14 mouse cellular contexts compared by ENCODE assay signal in the genomic region with DNA sequence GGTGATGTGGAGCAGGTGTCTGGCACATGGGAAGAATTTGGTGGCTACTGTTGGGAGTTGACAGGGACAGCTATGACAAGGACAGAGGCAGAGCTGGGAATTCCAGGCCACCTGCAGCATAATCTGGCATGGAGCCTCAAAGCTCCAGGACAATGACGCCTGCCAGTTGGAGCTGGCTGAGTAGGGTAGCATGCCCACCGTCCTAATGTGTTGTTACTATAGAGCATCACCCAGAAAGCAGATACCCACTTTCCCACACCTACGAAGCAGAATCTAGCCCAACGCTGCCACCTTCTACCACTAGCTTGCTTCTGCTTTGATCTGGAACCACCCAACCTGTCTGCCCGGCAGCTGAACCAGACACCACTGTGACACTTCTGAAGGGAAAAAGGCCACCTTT. TPM values are rescaled to one million over a fixed set of nuclear protein-coding genes. Genes with fewer than 3 reads are reported as not detected.
DNase-seq lines count a peak whose midpoint lies in the region; ATAC-seq and TF ChIP-seq lines count a peak whose summit lies in the region.
"Had no signal": no experiment of that assay in that cellular context is flagged by ENCODE, and none has a peak within 500 bp of the region (broad histone marks: within the 10 kb centered on the region; RNA-seq: fewer than 3 reads in every experiment).

No protein-coding gene starts in this region.

- no peak for TF ChIP-seq CTCF in brain, embryonic 14.5 days (IDR thresholded peaks at IDR 0.05; ENCODE audit: borderline replicate concordance, extremely low read depth, insufficient read depth, insufficient read length)

- no peaks in the 10 kb centered on the region for H3K27me3 ChIP-seq in forebrain, embryonic 12.5 days
- H3K27me3 ChIP-seq in forebrain, embryonic 11.5 days (ENCODE audit: control insufficient read depth, insufficient read depth, low read length), result no peaks in the 10 kb centered on the region
- no peaks in the 10 kb centered on the region for H3K27me3 ChIP-seq in hindbrain, embryonic 12.5 days
- H3K27me3 ChIP-seq in hindbrain, embryonic 10.5 days (ENCODE audit: insufficient read depth, poor library complexity, severe bottlenecking), result no peaks in the 10 kb centered on the region
- H3K27me3 ChIP-seq in hindbrain, embryonic 15.5 days, result no peaks in the 10 kb centered on the region
- no peaks in the 10 kb centered on the region for H3K27me3 ChIP-seq in intestine, embryonic 15.5 days (replicated peaks)
- H3K27me3 ChIP-seq: liver, embryonic 13.5 days; midbrain, embryonic 12.5 days had no signal

- ATAC-seq in forebrain, embryonic 12.5 days (ENCODE audit: low FRiP score), result peak; percentile 15; the same call in 1 of the 2 replicates
- no peak for ATAC-seq in forebrain, embryonic 11.5 days (replicated peaks; ENCODE audit: low FRiP score)
- ATAC-seq in hindbrain, embryonic 12.5 days (ENCODE audit: low FRiP score), result peak; percentile 25; the same call in 1 of the 2 replicates
- ATAC-seq in hindbrain, embryonic 15.5 days (ENCODE audit: low FRiP score, low read depth), result no peak
- ATAC-seq in erythroid progenitor cell, adult 5-6 weeks (replicated peaks; ENCODE audit: low FRiP score, poor library complexity, severe bottlenecking), result no peak
- ATAC-seq in intestine, embryonic 15.5 days, result no peak

- peaks cover 42% of the 10 kb centered on the region for H3K4me1 ChIP-seq in forebrain, embryonic 12.5 days
- H3K4me1 ChIP-seq in forebrain, embryonic 11.5 days (replicated peaks; ENCODE audit: control insufficient read depth, insufficient read depth, low read length), result peaks cover 14% of the 10 kb centered on the region
- peaks cover 32% of the 10 kb centered on the region for H3K4me1 ChIP-seq in hindbrain, embryonic 12.5 days
- peaks cover 40% of the 10 kb centered on the region for H3K4me1 ChIP-seq in hindbrain, embryonic 10.5 days (replicated peaks)
- peaks cover 49% of the 10 kb centered on the region for H3K4me1 ChIP-seq in hindbrain, embryonic 15.5 days (replicated peaks)
- H3K4me1 ChIP-seq in intestine, embryonic 15.5 days (replicated peaks), result peaks cover 14% of the 10 kb centered on the region

- TF ChIP-seq POLR2A in brain, embryonic 14.5 days (IDR thresholded peaks at IDR 0.05; ENCODE audit: borderline replicate concordance, extremely low read depth, insufficient read depth, insufficient read length, poor library complexity, severe bottlenecking), result no peak

- no peaks in the 10 kb centered on the region for H3K9me3 ChIP-seq in forebrain, embryonic 12.5 days
- no peaks in the 10 kb centered on the region for H3K9me3 ChIP-seq in forebrain, embryonic 11.5 days (ENCODE audit: control insufficient read depth, low read length)
- H3K9me3 ChIP-seq in hindbrain, embryonic 12.5 days (replicated peaks), result no peaks in the 10 kb centered on the region
- H3K9me3 ChIP-seq in hindbrain, embryonic 10.5 days, result no peaks in the 10 kb centered on the region
- H3K9me3 ChIP-seq in hindbrain, embryonic 15.5 days, result no peaks in the 10 kb centered on the region
- H3K9me3 ChIP-seq in intestine, embryonic 15.5 days, result no peaks in the 10 kb centered on the region
- H3K9me3 ChIP-seq: liver, embryonic 13.5 days; midbrain, embryonic 12.5 days had no signal

- DNase-seq in forebrain, embryonic 11.5 days (ENCODE audit: low spot score), result no peak
- DNase-seq in hindbrain, embryonic 10.5 days (ENCODE audit: low spot score), result no peak
- peak; percentile 45 for DNase-seq in brain, embryonic 14.5 days (ENCODE audit: low read depth)
- DNase-seq: adrenal gland, postnatal 25 days; B cell, adult 2 months; cerebellum, adult 18-20 months; liver, embryonic 13.5 days; lung, postnatal 10 days had no signal

- H3K36me3 ChIP-seq in forebrain, embryonic 12.5 days (replicated peaks), result no peaks in the 10 kb centered on the region
- no peaks in the 10 kb centered on the region for H3K36me3 ChIP-seq in forebrain, embryonic 11.5 days (ENCODE audit: control insufficient read depth, insufficient read depth, low read length)
- 0 out of 2 replicates have a peak, but pooled peaks cover 4% of the 10 kb centered on the region for H3K36me3 ChIP-seq in hindbrain, embryonic 12.5 days
- peaks cover 30% of the 10 kb centered on the region for H3K36me3 ChIP-seq in hindbrain, embryonic 10.5 days
- no peaks in the 10 kb centered on the region for H3K36me3 ChIP-seq in hindbrain, embryonic 15.5 days
- H3K36me3 ChIP-seq in intestine, embryonic 15.5 days, result peaks cover 2% of the 10 kb centered on the region; the same call in 1 of the 2 replicates
- H3K36me3 ChIP-seq: midbrain, embryonic 12.5 days had no signal

- 76% methylated on average over 5 of the region's 5 CpGs for WGBS in forebrain, embryonic 12.5 days
- WGBS in forebrain, embryonic 11.5 days, result 89% methylated on average over 5 of the region's 5 CpGs
- 86% methylated on average over 5 of the region's 5 CpGs for WGBS in hindbrain, embryonic 12.5 days
- 84% methylated on average over 5 of the region's 5 CpGs for WGBS in hindbrain, embryonic 10.5 days
- 60% methylated on average over 5 of the region's 5 CpGs for WGBS in hindbrain, embryonic 15.5 days
- WGBS in intestine, embryonic 15.5 days, result 87% methylated on average over 5 of the region's 5 CpGs

- H3K27ac ChIP-seq in forebrain, embryonic 12.5 days, result 0 out of 2 replicates have a peak overlapping the region, but pooled peaks have one; percentile 53
- H3K27ac ChIP-seq in forebrain, embryonic 11.5 days (ENCODE audit: low read depth, low read length), result no peak overlapping the region
- H3K27ac ChIP-seq in hindbrain, embryonic 12.5 days, result peak overlapping the region; percentile 25; the same call in 1 of the 2 replicates
- H3K27ac ChIP-seq in hindbrain, embryonic 10.5 days, result no peak overlapping the region
- peak overlapping the region; percentile 71 for H3K27ac ChIP-seq in hindbrain, embryonic 15.5 days (replicated peaks)
- H3K27ac ChIP-seq in intestine, embryonic 15.5 days, result no peak overlapping the region
- H3K27ac ChIP-seq: liver, embryonic 13.5 days; midbrain, embryonic 12.5 days had no signal

- no peak overlapping the region; the same call in 1 of the 2 replicates for H3K4me2 ChIP-seq in forebrain, embryonic 12.5 days
- no peak overlapping the region for H3K4me2 ChIP-seq in forebrain, embryonic 11.5 days (ENCODE audit: low read depth, low read length, severe bottlenecking)
- no peak overlapping the region for H3K4me2 ChIP-seq in hindbrain, embryonic 12.5 days (replicated peaks)
- no peak overlapping the region for H3K4me2 ChIP-seq in hindbrain, embryonic 15.5 days
- no peak overlapping the region for H3K4me2 ChIP-seq in intestine, embryonic 15.5 days (replicated peaks)
- H3K4me2 ChIP-seq: liver, embryonic 13.5 days; midbrain, embryonic 12.5 days had no signal

- no peak overlapping the region for H3K4me3 ChIP-seq in forebrain, embryonic 12.5 days (replicated peaks)
- H3K4me3 ChIP-seq in forebrain, embryonic 11.5 days (ENCODE audit: low read depth, low read length), result no peak overlapping the region
- no peak overlapping the region for H3K4me3 ChIP-seq in hindbrain, embryonic 12.5 days
- H3K4me3 ChIP-seq in hindbrain, embryonic 10.5 days, result no peak overlapping the region
- no peak overlapping the region for H3K4me3 ChIP-seq in hindbrain, embryonic 15.5 days
- H3K4me3 ChIP-seq in intestine, embryonic 15.5 days (replicated peaks), result no peak overlapping the region
- H3K4me3 ChIP-seq: liver, embryonic 13.5 days; midbrain, embryonic 12.5 days had no signal

- no peak overlapping the region for H3K9ac ChIP-seq in forebrain, embryonic 12.5 days
- no peak overlapping the region for H3K9ac ChIP-seq in forebrain, embryonic 11.5 days (ENCODE audit: low read length)
- no peak overlapping the region for H3K9ac ChIP-seq in hindbrain, embryonic 12.5 days
- H3K9ac ChIP-seq in hindbrain, embryonic 15.5 days, result no peak overlapping the region
- no peak overlapping the region for H3K9ac ChIP-seq in intestine, embryonic 15.5 days
- H3K9ac ChIP-seq: liver, embryonic 13.5 days; midbrain, embryonic 12.5 days had no signal

RNA-seq across cellular contexts. Expression of gene Elk3, which starts 46.9 kb away (rescaled TPM):
- polyA plus RNA-seq in forebrain, embryonic 12.5 days (2016; fragmentation: Nextera tagmentation; extraction: Ambion mirVana), result 11.5 and 12.6 TPM in 2 replicates
- polyA plus RNA-seq in forebrain, embryonic 11.5 days (2014; fragmentation: Nextera tagmentation; extraction: Ambion mirVana), result 13.8 and 16.5 TPM in 2 replicates
- polyA plus RNA-seq in hindbrain, embryonic 12.5 days (2016; fragmentation: Nextera tagmentation; extraction: Ambion mirVana), result 20.9 and 23.6 TPM in 2 replicates
- 14.8 and 15.7 TPM in 2 replicates for polyA plus RNA-seq in hindbrain, embryonic 10.5 days (2016; fragmentation: Nextera tagmentation; extraction: Ambion mirVana)
- polyA plus RNA-seq in brain, embryonic 14.5 days (2012; rRNA removed), result 14.2 and 16.0 TPM in 2 replicates
- polyA plus RNA-seq in hindbrain, embryonic 15.5 days (2015; fragmentation: Nextera tagmentation; extraction: Ambion mirVana), result 8.1 and 8.3 TPM in 2 replicates
- total RNA-seq in erythroid progenitor cell, adult 5-6 weeks (2015; ENCODE audit: low replicate concordance), result 3.2 and 5.0 TPM in 2 replicates
- total RNA-seq in erythroid progenitor cell, adult 5-6 weeks (2017; ENCODE audit: low replicate concordance), result 3.5 and 3.9 TPM in 2 replicates
- polyA plus RNA-seq in intestine, embryonic 15.5 days (2015; fragmentation: Nextera tagmentation; extraction: Ambion mirVana), result 21.9 and 22.3 TPM in 2 replicates

Comparison
In these comparisons a context has a peak if more than half of its experiments do, and no peak if none do; other contexts are left out.
1. ATAC-seq: peak in forebrain, embryonic 12.5 days (single experiment) and hindbrain, embryonic 12.5 days (single experiment); none in forebrain, embryonic 11.5 days (single experiment), hindbrain, embryonic 15.5 days (single experiment), erythroid progenitor cell, adult 5-6 weeks (single experiment) and intestine, embryonic 15.5 days (single experiment).
2. H3K27ac ChIP-seq: peak in forebrain, embryonic 12.5 days (single experiment), hindbrain, embryonic 12.5 days (single experiment) and hindbrain, embryonic 15.5 days (single experiment); none in forebrain, embryonic 11.5 days (single experiment), hindbrain, embryonic 10.5 days (single experiment) and intestine, embryonic 15.5 days (single experiment).